Mouse (Mus musculus) bone marrow macrophage, adult 2 months (primary cell): ENCODE data around the gene Etnppl.

Experiments used
- CTCF ChIP-seq: IDR thresholded peaks from 2 replicates; pipeline ENCODE4 v1.5.1; 2012; ENCODE audit warnings: low read depth, mild to moderate bottlenecking, low read length, moderate library complexity
- POLR2A ChIP-seq: IDR thresholded peaks from 2 replicates; pipeline ENCODE4 v1.6.1; 2012; ENCODE audit warnings: mild to moderate bottlenecking, low read depth, low read length, borderline replicate concordance

- TF ChIP-seq CTCF (no peak), POLR2A (no peak)
Observed at GRCm38 (mm10) chr3:130614444-130614843, 2.8 kb upstream of the Etnppl start.
